Mouse (Mus musculus) embryonic fibroblast, embryonic 13.5 days (primary cell): ENCODE results near the gene Fzr1.

Experiments
- CTCF ChIP-seq: IDR thresholded peaks from 2 replicates; pipeline ENCODE4 v1.5.1; 2011; ENCODE audit warnings: mild to moderate bottlenecking, control low read depth, low read length, moderate library complexity, borderline replicate concordance; ENCODE audit not compliant: insufficient read depth
- POLR2A ChIP-seq: IDR thresholded peaks from 2 replicates; pipeline ENCODE4 v1.6.1; 2011; ENCODE audit warnings: low read depth, mild to moderate bottlenecking, control low read depth, low read length, moderate library complexity

DNA sequence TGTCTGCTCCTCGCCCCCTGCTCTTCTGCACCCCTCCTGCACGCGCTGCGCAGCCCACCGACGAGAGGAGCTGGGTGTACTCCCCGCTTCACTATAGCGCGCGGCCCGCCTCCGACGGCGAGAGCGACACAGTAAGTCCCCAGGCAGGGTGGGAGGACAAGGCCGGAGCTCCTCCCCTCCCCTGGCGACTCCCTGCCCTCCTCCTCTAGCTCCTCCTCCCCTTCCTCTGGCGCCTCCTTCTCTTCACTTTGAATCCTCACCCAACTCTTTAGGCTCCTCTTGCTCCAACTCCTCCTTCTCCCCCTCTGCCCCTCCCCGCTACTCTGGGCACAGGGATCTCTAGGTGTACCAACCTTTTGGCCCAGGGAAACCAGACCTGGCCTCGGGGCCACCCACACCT is 61.0 kb downstream of the Fzr1 start:
- TF ChIP-seq CTCF, result no peak
- TF ChIP-seq POLR2A, result no peak
